Mouse (Mus musculus) C2C12 (cell line): ENCODE data around the gene Pdik1l. TPM values are rescaled to one million over a fixed set of nuclear protein-coding genes. Genes with fewer than 3 reads are reported as not detected.
A peak's percentile ranks its signal among the peaks of the same experiment; 100 is the strongest.

Experiments used
- H3K27me3 ChIP-seq: one replicate; pipeline ENCODE4 v1.6.1; 2011; ENCODE audit not compliant: control insufficient read depth, insufficient read depth, insufficient read length
- H3K36me3 ChIP-seq: one replicate; pipeline ENCODE4 v1.6.1; 2011; ENCODE audit not compliant: control insufficient read depth, insufficient read depth
- H3K4me3 ChIP-seq: one replicate; pipeline ENCODE4 v1.5.1; 2011; ENCODE audit warnings: mild to moderate bottlenecking, control low read depth; ENCODE audit not compliant: poor library complexity, insufficient read depth, severe bottlenecking
- H3K79me2 ChIP-seq: one replicate; pipeline ENCODE4 v1.6.1; 2011; ENCODE audit not compliant: control insufficient read depth, insufficient read depth
- H3K79me3 ChIP-seq: one replicate; pipeline ENCODE4 v1.6.1; 2011; ENCODE audit warnings: low read depth, control low read depth
- H3ac ChIP-seq: one replicate; pipeline ENCODE3; 2011; ENCODE audit warnings: low read depth; ENCODE audit not compliant: control insufficient read depth, insufficient read length
- CEBPB ChIP-seq: IDR thresholded peaks from one replicate; pipeline ENCODE4 v1.6.1; 2011; ENCODE audit warnings: low read depth, mild to moderate bottlenecking, control low read depth, moderate library complexity
- CTCF ChIP-seq: IDR thresholded peaks from one replicate; pipeline ENCODE4 v1.5.1; 2011; ENCODE audit not compliant: control insufficient read depth, insufficient read depth, insufficient read length
- FOSL1 ChIP-seq: IDR thresholded peaks from one replicate; pipeline ENCODE4 v1.8.0; 2011; ENCODE audit warnings: mild to moderate bottlenecking, low read length; ENCODE audit not compliant: poor library complexity, insufficient read depth, severe bottlenecking
- MAX ChIP-seq: IDR thresholded peaks from one replicate; pipeline ENCODE4 v1.6.1; 2011; ENCODE audit warnings: mild to moderate bottlenecking, control low read depth
- MYOD1 ChIP-seq: IDR thresholded peaks from one replicate; pipeline ENCODE4 v1.6.1; 2011; ENCODE audit warnings: low read depth; ENCODE audit not compliant: control insufficient read depth, insufficient read length
- MYOG ChIP-seq: IDR thresholded peaks from one replicate; pipeline ENCODE4 v1.6.1; 2011; ENCODE audit not compliant: control insufficient read depth, insufficient read length; ENCODE audit errors: extremely low read depth
- USF1 ChIP-seq: IDR thresholded peaks from one replicate; pipeline ENCODE4 v1.6.1; 2011; ENCODE audit warnings: low read depth, mild to moderate bottlenecking, control low read depth, moderate library complexity
- polyA plus RNA-seq: library from polyadenylated mRNA; unstranded; fragments of >200 nt; fragmentation: generic; extraction: Trizol; gene quantifications from one replicate; pipeline ENCODE4 v1.2.1, GENCODE M21; 2012; ENCODE audit warnings: missing spikeins

Gene Pdik1l
- polyA plus RNA-seq, 1 experiment, result 2.7 TPM

- Histone ChIP-seq H3K4me3 (no peak overlapping the region), H3ac (no peak overlapping the region)
- TF ChIP-seq MYOG (no peak), CTCF (peak; percentile 40)
Observed at GRCm38 (mm10) chr4:134307367-134308072, 19.8 kb upstream of the Pdik1l start.

GRCm38 (mm10) chr4:134306963-134307362 is 19.3 kb upstream of the Pdik1l start:
- no peak overlapping the region for H3K4me3 ChIP-seq
- no peak for TF ChIP-seq MYOG
- no peak for TF ChIP-seq CTCF
- no peak for TF ChIP-seq MAX
- TF ChIP-seq USF1, result no peak
- no peak for TF ChIP-seq MYOD1
- TF ChIP-seq FOSL1, result no peak
- no peak for TF ChIP-seq CEBPB

More at GRCm38 (mm10) chr4:134307367-134308072, 19.8 kb upstream of the Pdik1l start:
- no peaks in the 10 kb centered on the region for H3K36me3 ChIP-seq
- H3K79me3 ChIP-seq, result no peaks in the 10 kb centered on the region
- H3K27me3 ChIP-seq, result no peaks in the 10 kb centered on the region
- H3K79me2 ChIP-seq, result no peaks in the 10 kb centered on the region

GRCm38 (mm10) chr4:134302084-134302483 is 14.4 kb upstream of the Pdik1l start:
- no peaks in the 10 kb centered on the region for H3K79me3 ChIP-seq
- no peak overlapping the region for H3K4me3 ChIP-seq
- TF ChIP-seq USF1 (no peak), CTCF (no peak), MYOD1 (no peak)
- H3K36me3 ChIP-seq, result no peaks in the 10 kb centered on the region
- H3K79me2 ChIP-seq, result no peaks in the 10 kb centered on the region
- no peak overlapping the region for H3ac ChIP-seq
- no peaks in the 10 kb centered on the region for H3K27me3 ChIP-seq

More at GRCm38 (mm10) chr4:134306963-134307362, 19.3 kb upstream of the Pdik1l start:
- no peak overlapping the region for H3ac ChIP-seq
- H3K79me2 ChIP-seq, result no peaks in the 10 kb centered on the region
- H3K36me3 ChIP-seq, result no peaks in the 10 kb centered on the region
- H3K79me3 ChIP-seq, result no peaks in the 10 kb centered on the region
- no peaks in the 10 kb centered on the region for H3K27me3 ChIP-seq

GRCm38 (mm10) chr4:134300316-134300715 is 12.6 kb upstream of the Pdik1l start:
- Histone ChIP-seq H3ac (no peak overlapping the region), H3K36me3 (no peaks in the 10 kb centered on the region), H3K79me2 (no peaks in the 10 kb centered on the region), H3K27me3 (peaks cover 1% of the 10 kb centered on the region), H3K79me3 (no peaks in the 10 kb centered on the region), H3K4me3 (no peak overlapping the region)
- TF ChIP-seq CTCF, result no peak
- TF ChIP-seq MYOG, result no peak
- no peak for TF ChIP-seq FOSL1
- TF ChIP-seq USF1, result no peak
- no peak for TF ChIP-seq MYOD1
- TF ChIP-seq MAX, result no peak
- TF ChIP-seq CEBPB, result no peak

- Histone ChIP-seq H3K4me3 (no peak overlapping the region), H3K79me3 (no peaks in the 10 kb centered on the region), H3K79me2 (no peaks in the 10 kb centered on the region), H3K36me3 (no peaks in the 10 kb centered on the region), H3ac (no peak overlapping the region), H3K27me3 (peaks cover 3% of the 10 kb centered on the region)
- TF ChIP-seq MYOG (no peak), MAX (no peak), CTCF (no peak), USF1 (no peak)
Observed at GRCm38 (mm10) chr4:134299498-134299810, 11.8 kb upstream of the Pdik1l start.

GRCm38 (mm10) chr4:134298626-134299497 is 11.2 kb upstream of the Pdik1l start:
- H3K36me3 ChIP-seq, result no peaks in the 10 kb centered on the region
- no peaks in the 10 kb centered on the region for H3K79me3 ChIP-seq
- no peak overlapping the region for H3K4me3 ChIP-seq
- H3ac ChIP-seq, result no peak overlapping the region
- H3K79me2 ChIP-seq, result no peaks in the 10 kb centered on the region
- TF ChIP-seq CEBPB (no peak), MYOD1 (no peak), USF1 (no peak), MYOG (no peak), MAX (no peak), FOSL1 (no peak), CTCF (no peak)
- H3K27me3 ChIP-seq, result peaks cover 3% of the 10 kb centered on the region
